Mouse (Mus musculus) ES-E14 (cell line): ENCODE measurements at regions not wholly inside any gene's neighbourhood (a gene's known extent, or its start where the extent isn't known, plus 50 kb on each side); places are given as distances from the start of the nearest gene placed in this dataset.

Experiments used
- HCFC1 ChIP-seq: IDR thresholded peaks from 2 replicates; pipeline ENCODE4 v1.6.1; 2012; ENCODE audit warnings: low read length, inconsistent platforms, borderline replicate concordance; ENCODE audit not compliant: insufficient read depth
- MAFK ChIP-seq: IDR thresholded peaks from 2 replicates; pipeline ENCODE4 v1.6.1; 2014; ENCODE audit warnings: mild to moderate bottlenecking, low read depth, low read length, inconsistent platforms; ENCODE audit not compliant: insufficient read depth
- ZC3H11A ChIP-seq: IDR thresholded peaks from 2 replicates; pipeline ENCODE4 v1.6.1; 2012; ENCODE audit warnings: low read depth, mild to moderate bottlenecking, inconsistent platforms, low read length, borderline replicate concordance

DNA sequence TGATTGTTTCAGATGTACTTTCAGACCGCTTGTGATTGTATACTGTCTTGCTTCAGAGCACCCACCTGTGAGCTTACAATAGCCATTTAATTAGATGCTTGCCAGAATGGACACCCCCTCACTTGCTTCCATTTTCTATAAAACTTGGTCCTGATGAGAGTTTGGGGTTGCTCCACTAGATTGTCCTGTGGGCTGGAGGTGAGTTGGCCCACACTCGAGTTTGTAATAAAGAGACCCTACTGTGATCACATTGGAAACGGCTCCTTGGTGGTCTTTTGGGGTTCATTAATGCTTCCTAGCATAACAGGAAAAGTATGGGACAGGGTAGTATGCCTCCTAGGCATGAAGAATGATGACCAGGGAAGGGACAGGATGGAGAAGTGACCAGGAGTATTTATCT, 98.8 kb upstream of the Zfp648 start:
- TF ChIP-seq ZC3H11A = no peak
- TF ChIP-seq HCFC1 = no peak
- no peak for TF ChIP-seq MAFK
